Mouse (Mus musculus) bone marrow macrophage, adult 2 months (primary cell): ENCODE results near the gene Kri1.

Experiments used
- CTCF ChIP-seq: IDR thresholded peaks from 2 replicates; pipeline ENCODE4 v1.5.1; 2012; ENCODE audit warnings: low read depth, mild to moderate bottlenecking, low read length, moderate library complexity
- POLR2A ChIP-seq: IDR thresholded peaks from 2 replicates; pipeline ENCODE4 v1.6.1; 2012; ENCODE audit warnings: mild to moderate bottlenecking, low read depth, low read length, borderline replicate concordance

- TF ChIP-seq POLR2A = no peak
- no peak for TF ChIP-seq CTCF
These were observed 28.9 kb upstream of the Kri1 start for GRCm38 (mm10) chr9:21316696-21317095.
